Mouse (Mus musculus) gastrocnemius, postnatal 14 days (tissue): ENCODE results near the gene Rnf183. TPM values are rescaled to one million over a fixed set of nuclear protein-coding genes. Genes with fewer than 3 reads are reported as not detected.

Experiments used
- DNase-seq: peaks from one replicate; pipeline ENCODE4 v3.0.0; 2021; ENCODE audit warnings: mixed read lengths
- intact Hi-C: fragments of 180-260 bp; cut with DNase I; formaldehyde crosslinking; loops from one replicate; pipeline ENCODE4 v1.15.1; 2025; ENCODE audit warnings: low total_unique reads
- total RNA-seq, 2 experiments: library from RNA; stranded (reverse); gene quantifications; 2 replicates each; pipeline ENCODE4 v1.2.3; 2021

Rnf183 gene
- total RNA-seq, 2 experiments from 2014 or later, result not detected

DNA sequence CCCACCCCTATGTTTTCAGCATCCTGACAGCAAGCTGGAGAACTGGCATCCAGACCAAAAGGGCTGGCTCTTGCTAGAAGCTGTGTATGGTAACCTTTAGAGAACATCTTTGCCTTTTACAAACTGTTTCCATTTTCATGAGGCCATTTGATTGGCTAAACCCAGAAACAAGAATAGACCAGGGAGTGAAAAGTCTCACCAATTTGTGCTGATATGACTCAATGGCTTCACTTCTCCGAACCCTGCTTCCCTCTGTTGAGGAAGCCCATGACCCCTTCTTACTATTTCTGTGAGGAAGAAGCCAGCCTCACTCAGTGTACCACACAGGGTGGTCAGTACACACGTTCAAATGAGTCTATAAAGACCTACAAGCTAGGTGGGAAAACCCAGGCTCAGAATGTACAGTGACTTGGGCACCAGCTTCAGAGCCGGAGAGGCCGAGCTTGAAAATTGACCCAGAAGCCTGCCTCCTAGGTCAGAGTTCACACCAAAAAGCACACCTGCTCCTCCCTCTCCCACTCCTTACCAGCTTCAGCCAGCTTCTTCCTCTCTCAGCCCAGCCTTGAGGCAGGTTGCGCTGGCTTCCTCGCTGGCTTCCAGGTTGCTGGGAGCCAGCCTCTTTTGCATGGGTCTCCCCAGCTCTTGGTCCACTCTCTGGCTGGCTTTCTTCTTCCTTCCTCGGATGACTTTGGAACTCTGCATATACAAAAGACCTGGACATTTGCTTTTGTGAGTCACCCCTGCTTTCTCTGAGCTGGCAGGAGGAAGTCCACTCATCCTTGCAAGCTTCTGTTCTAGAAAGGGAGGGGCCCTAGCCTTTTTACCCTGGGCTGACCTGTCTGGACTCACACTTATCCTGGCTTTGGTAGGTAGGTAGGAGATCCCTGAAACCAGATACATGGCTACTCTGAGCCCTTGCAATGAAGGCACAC is 847 bp downstream of the Rnf183 start:
- DNase-seq, result no peak
- intact Hi-C loops, result no loop called here

DNA sequence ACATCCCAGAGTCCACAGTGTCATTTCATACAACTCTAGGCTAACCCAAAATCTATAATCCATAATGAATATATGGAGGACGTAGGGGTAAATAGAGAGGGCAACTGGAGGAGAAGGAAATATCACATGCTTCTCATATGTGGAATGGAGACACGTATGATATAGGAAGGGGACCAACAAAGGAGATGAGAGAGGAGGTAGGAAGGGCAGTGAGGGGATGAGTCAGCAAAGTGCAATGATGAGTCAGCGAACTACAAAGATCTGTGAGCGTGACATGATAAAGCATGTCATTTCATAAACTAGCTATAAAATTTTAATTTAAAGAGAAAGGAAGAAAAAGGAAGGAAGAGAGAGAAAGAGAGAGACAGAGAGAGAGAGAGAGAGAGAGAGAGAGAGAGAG is 3.5 kb downstream of the Rnf183 start:
- no peak for DNase-seq
- intact Hi-C loops, result no loop called here

DNA sequence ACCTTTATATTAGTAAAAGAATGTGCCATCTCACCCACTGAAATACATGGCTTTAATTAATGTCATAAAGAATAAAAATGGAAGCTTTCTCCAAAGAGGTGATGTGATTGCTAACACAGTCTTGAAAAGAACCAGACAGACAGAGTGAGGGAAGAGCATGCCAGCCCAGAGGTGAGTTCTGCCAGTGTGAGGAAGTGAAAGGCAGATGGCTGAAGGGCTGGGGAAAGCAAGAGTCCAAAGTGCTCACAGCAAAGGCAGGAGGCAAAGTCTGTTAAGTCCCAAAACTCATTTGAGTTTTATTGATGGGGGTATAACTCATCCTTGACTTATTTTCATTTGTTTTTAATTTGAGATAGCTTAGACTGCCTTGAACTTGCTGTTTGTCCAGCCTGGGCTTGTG is 4.4 kb downstream of the Rnf183 start:
- intact Hi-C loops, result no loop called here

DNA sequence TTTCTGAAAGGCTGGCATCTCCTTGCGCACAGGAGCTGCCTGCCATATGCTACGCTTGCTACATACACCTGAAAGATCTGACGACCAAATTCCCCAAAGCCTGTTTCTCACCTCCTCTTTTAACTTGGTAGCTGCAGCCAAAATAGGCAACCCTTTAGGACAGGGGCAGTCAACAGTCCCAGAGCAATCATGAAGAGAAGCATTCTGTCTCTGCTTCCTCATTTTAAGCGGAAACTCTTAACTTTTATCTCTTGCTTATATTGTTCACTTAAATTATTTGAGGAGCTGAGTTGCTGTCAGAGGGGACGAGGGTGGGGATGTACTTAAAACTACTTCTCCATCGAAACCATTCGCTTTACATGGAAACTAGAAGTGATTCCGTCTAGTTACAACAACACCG is 5.4 kb downstream of the Rnf183 start:
- intact Hi-C loops, result no loop called here
- DNase-seq, result no peak

More for the DNA sequence above, 4.4 kb downstream of the Rnf183 start:
- no peak for DNase-seq

DNA sequence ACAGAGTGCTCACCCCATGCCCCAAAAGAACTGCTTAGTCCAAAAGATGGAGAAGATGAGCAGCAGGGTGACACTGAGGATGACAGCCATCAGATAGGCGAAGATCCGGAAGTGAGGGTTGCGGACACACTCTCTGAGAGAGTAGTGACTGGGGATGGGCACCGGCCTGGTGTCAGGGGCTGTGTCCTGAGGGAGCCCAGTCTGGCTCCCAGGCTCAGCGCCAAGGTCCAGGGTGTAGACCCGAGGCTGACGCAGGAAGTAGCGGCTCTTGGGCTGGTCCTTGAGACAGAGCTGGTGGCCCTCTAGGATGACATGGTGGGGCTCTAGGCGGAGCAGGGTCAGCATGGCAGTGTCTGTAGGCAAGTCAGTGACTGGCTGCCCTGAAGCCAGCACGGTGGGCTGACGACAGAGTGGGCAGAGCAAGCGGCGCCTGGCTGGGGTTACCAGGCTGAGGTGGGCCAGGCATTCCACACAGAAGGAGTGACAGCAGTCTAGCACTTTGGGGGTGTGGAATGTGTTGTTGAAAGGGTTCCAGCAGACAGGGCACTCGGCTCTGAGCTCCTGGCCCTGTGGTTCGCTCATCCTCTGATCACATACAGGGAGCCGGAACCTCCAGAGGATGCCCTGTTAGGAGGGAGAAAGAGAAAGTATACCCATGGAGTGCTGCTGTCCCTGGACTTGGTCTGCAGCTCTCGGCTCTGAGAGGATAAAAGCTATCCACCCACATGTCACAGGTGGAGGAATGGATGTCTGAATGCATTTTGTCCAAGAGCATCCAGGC is 6.9 kb downstream of the Rnf183 start:
- peak; percentile 13 for DNase-seq
- intact Hi-C loops, result no loop called here

DNA sequence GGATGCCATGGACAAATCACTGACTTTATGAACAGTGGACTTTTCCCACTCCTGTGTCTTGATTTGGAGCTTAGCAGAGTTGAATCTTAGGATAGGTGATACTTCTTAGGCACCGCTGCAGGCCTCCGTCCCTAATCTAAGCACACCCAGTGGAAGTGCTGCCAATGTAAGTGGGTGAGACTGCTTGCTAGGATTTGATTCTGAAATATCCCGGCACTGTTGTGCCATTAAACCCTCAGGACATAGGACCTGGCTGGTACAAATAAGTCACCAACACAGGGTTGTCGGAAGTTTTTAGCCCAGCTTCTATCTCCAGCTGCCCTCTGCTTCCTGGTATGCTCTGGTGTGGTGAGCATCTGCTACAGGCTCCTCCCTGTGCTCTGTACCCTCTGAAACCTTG is 9.2 kb downstream of the Rnf183 start:
- intact Hi-C loops, result no loop called here
- DNase-seq, result no peak

DNA sequence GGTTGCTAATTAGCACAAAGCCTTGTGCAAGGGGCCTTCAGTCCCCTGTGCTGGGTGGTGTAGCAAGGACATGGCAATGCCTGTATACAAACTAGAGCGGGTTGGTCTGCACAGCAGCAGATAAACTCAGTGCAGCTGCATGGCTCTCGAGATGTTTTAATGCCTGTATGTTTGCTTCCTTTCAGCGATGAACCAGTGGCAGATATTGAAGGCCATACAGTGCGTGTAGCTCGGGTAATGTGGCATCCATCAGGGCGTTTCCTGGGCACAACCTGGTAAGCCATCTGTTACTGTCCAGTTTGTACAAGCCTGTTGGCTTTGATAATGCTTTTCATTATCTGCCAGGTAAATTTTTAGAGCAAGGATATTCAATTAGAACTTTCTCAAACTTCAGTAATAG is 16.0 kb downstream of the Rnf183 start:
- no peak for DNase-seq
- intact Hi-C loops, result no loop called here

DNA sequence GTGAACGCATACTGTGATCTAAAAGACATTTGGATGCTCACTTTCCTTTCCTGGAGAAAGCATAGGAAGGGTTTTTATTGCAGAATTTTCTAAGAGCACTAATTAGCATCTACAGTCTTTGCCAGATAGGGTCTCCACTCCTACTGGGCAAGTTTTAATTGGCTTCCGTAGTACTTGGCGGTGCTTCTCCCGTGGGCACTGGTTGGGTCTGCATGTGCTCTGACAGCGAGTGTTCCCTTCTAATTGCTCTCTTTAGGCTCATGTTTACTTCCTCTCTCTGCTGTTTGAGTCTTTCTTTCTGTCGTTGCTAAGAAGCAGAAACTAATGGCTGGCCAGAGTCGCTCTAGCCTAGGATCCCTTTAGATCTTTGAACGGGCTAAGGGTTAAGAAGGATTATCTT is 16.6 kb downstream of the Rnf183 start:
- intact Hi-C loops, result no loop called here
- no peak for DNase-seq

DNA sequence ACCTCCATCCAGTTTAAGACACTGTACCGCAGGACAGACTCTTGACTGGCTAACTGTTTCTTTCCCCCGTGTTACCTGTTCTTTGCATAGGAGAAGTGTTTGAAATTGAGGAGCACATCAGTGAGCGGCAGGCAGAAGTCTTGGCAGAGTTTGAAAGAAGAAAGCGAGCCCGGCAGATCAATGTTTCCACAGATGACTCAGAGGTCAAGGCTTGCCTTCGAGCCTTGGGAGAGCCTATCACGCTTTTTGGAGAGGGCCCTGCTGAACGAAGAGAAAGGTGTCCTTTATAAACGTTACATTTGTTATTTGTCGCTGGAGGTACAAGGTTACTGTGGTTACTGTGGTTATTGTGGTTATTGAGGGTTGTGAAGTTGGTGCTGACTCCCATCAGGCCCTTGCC is 23.4 kb downstream of the Rnf183 start:
- no peak for DNase-seq
- intact Hi-C loops, result no loop called here

DNA sequence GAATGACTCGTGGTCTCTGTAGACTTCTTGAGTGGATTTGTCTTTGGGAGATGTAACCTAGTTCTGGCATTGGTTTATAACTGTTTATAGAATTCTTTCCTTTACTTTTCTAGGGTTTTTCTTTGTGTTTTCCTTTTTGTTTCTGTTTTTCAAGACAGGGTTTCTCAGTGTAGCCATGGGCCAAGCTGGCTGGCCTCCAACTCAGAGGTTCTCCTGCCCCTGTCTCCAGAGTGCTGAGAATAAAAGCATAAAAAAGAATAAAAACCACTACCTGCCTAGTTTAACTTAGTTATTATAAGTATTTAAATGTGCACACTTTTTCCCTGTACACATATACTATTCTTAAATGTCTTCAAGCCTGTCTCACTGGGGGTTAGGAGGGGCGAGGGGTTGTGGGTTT is 24.7 kb downstream of the Rnf183 start:
- intact Hi-C loops, result no loop called here
- DNase-seq, result no peak

DNA sequence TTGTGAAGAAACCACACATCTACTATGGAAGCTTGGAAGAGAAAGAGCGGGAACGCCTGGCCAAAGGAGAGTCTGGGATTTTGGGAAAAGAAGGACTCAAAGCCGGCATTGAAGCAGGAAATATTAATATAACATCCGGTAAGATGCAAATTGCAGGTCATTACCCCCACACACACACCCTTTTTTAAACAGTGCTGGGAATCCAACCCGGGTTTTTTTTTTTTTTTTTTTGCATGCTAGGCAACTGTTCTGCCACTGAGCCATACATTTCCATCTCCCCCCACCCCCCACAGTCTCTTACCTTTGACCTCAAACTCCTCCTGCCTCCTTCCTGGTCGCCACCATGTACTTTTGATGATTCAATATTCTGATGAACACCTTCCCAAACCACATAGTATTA is 25.4 kb downstream of the Rnf183 start:
- intact Hi-C loops, result loop anchor here (10.0 kb wide), 1 partner anchor 55 kb away; no protein-coding TSS in a partner anchor
- no peak for DNase-seq

DNA sequence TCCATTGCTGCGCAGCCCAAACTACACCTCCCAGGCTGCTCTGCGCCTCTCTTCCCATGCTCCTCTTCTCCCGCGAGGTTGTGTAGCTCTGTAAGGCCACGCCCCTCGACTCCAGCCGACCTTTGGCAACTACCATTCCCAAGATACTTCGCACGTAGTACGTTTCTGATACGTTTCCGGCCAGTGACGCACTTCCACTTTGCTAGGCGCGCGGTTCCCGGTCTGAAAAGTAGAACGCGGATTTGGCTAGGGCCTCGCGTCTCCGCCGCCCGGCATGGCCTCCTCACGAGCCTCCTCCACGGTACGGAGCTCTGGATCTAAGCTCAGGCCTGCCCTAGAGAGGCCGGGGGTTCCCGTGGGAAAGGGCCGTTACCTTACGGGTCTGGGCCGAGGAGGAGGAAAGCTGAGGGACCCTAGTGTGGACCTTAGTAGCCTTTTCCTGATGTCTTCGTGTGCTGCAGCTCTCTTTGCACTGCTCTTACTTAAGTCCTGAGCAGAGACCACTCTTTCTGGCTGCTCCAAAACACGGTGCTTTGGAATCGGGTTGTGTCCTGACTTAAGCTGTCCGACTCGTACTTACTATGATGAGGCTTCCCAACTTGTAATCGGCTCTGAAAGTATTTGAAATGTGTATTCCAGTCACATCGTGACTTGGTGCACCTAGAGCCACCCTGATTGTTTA is 26.3 kb downstream of the Rnf183 start, which contains the start of the genes Cdc26 and Prpf4:
Gene Cdc26, minus strand, starts transcription at position 42 of the 682 bp plus-strand sequence.
Gene Prpf4, plus strand, starts transcription at position 197 of the 682 bp plus-strand sequence.
- intact Hi-C loops, result loop anchor here (10.0 kb wide), 1 partner anchor 54 kb away; no protein-coding TSS in a partner anchor

DNA sequence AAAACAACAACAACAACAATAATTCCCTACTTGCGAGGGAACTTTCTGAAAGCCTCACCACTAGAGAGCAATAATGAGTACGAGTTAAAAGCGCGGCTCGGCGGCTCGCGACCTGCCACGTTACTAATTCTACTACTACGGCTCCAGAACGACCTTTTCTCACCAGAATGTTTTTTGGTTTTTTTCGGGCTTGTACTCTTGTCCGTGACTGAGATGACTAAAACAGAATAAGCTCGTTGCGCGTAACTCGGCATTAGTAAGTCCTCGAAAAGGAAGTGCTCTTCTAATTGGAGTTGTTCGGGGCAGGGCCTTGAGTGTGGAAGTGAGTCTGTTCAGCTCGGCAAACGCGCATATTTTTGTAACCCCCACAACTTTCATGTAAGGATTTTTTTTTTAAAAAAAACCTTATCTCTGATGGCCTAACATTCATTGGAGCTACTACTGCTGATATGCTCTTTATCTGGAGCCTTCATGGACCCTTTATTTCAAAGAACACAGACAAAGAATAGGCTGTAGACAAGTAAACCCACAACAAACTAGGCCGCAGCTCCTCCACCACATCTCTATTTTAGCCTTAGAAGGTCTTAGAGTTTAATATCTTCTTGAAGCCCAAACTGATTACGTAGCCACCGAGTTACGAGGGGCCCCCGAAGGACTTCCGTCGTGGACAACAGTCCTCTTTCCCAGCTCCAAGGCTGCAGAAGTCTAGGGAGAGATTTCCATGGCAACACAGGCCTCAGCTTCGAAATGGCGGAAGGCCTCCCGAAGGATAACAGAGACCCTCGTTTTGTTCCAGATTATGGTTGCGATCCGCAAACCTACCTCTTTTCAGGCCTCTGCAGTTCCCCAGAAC is 27.1 kb downstream of the Rnf183 start:
- intact Hi-C loops, result loop anchor here (10.0 kb wide), 1 partner anchor 53 kb away; no protein-coding TSS in a partner anchor
- peak; percentile 48 for DNase-seq

More for the DNA sequence above, 26.3 kb downstream of the Rnf183 start, which contains the start of the genes Cdc26 and Prpf4:
- peak; percentile 97 for DNase-seq

DNA sequence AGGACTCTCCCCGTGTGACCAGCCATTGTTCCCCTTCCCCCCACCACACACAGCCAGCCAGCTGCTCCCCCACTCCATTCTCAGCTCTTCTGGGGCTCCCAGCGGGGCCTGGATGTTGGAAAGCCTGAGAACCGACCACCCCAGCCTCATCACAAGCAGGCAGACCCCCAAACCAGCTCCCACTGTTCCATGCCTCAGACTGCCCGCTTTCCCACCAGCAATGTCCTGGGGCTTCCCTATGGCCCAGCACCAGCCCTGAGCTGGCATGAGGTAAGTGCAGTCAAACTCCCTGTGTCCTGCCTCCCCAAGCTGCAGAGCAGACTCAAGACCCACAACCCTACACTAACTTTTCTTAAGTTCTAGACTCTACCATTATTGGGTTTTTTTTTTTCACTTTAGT is 28.9 kb downstream of the Rnf183 start:
- no peak for DNase-seq
- intact Hi-C loops, result loop anchor here (10.0 kb wide), 1 partner anchor 51 kb away; no protein-coding TSS in a partner anchor

DNA sequence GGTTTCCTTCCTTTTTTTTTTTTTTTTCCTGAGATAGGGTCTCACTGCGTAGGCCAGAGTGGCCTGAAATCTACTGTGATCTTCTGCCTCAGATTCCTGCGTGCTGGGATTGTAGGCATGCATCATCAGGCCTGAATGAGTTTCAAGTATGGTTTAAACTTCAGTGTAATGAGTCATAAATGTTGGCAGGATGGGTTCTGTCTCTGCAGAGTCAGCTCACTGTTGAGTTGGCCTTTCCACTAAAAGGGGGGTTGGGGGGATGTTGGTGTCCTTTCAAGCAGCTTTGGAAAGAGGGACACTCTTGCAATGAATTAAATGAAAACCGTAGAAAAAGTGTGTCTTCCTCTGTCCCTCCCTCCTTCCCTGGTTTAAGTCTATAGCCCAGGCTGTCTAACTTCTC is 36.1 kb downstream of the Rnf183 start:
- intact Hi-C loops, result no loop called here
- no peak for DNase-seq

DNA sequence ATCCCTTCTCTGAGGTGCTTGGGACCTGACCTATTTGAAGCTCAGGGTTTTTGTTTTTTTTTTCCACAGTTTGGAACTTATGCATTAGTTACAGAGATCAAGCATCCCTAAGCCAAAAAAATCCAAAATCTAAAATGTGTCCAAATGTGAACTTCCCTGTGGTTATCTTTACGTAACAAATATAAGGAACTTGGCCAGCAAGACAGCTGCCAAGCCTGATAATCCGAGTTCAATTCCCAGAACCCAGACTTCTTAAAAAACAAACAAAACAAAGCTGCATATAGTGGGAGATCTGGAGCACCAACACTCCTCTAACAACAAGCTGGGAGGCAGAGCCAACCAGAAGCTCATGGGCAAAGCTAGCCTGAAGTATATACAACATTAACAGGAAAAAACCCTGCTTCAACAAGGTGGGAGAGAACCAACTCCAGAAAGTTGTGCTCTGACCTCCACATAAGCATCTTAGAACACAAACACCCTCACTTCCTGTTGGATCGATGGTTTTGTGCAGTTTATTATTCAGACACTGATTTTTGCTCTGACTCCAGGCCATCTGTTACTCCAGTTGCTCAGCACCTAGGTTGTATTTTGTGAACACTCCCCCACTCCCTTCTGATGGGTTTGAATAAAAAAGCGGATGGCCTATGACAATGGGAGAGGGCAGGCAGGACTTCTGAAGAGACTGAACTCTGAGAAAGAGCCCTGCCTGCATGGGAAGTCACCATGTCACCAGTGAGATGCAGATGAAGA is 37.3 kb downstream of the Rnf183 start:
- intact Hi-C loops, result no loop called here
- no peak for DNase-seq

DNA sequence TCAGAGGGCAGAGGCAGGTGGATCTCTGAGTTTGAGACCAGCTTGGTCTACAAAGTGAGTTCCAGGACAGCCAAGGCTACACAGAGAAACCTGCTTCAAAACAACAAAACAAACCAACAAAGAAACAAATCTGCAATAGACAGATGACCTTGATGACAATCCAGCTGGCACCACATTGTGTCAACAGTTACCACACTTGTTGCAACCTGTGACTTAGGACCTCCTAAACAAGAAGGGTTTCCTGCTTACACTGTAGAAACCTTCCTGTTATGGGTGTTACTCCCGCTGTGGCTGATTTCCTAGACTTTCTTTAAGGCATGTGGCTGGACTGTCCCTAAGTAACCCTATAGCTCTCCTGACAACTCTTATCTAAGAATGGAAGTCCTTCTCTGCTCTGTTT is 39.2 kb downstream of the Rnf183 start:
- DNase-seq, result no peak
- intact Hi-C loops, result no loop called here

DNA sequence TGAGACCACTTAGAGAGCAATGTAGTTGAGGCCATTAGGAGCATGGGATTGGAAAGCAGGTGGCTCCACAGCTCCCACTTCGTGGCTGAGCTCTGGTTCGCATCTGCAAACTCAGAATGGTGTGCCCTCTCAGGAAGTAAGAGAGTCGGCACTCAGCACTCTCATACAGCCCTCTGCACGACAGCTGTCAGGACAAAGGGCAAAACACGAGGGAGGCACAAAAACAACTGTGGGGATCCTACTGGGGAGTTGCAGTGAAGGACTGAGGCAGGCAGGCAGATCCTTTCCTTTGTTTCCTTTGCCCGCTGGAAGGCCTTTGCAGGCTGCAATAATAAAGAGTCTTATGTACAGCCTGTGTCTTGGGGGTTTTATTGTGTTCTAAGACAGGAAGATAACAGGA is 41.6 kb downstream of the Rnf183 start:
- intact Hi-C loops, result no loop called here
- DNase-seq, result no peak
